Mouse (Mus musculus): ENCODE data around the gene Ppp1r12b.
"Not testable (repeated sequence)": the region's sequence is repeated elsewhere in the genome, so short reads cannot be mapped to it uniquely, and the experiment has no call there.

Ppp1r12b gene

GRCm38 (mm10) chr1:134851211-134851610 is 104.5 kb downstream of the Ppp1r12b start:
- no peak for DNase-seq (ENCODE audit: low read depth, low spot score)

DNA sequence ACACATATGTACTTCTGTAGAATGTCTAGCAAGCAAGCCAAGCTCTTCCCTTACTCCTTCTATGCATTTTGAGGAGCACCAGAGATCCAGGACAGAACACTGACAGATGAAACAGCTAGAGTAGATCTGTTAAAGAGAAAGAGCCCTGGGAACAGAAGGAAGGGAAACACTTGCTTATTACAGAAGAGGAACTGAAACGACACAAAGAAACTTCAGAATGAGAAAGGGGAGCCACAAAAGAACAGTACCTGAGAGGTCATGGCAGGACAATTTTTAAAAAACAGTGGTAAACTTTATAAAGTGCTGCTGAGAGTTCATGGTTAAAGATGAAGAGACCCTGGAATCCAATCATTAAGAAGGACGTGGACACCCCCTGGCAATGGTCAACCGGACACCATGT is 105.4 kb downstream of the Ppp1r12b start:
- no peak for DNase-seq (ENCODE audit: low read depth, low spot score)

- no peak for DNase-seq (ENCODE audit: low read depth, low spot score)
Measured at GRCm38 (mm10) chr1:134847851-134848250, 107.9 kb downstream of the Ppp1r12b start.

DNA sequence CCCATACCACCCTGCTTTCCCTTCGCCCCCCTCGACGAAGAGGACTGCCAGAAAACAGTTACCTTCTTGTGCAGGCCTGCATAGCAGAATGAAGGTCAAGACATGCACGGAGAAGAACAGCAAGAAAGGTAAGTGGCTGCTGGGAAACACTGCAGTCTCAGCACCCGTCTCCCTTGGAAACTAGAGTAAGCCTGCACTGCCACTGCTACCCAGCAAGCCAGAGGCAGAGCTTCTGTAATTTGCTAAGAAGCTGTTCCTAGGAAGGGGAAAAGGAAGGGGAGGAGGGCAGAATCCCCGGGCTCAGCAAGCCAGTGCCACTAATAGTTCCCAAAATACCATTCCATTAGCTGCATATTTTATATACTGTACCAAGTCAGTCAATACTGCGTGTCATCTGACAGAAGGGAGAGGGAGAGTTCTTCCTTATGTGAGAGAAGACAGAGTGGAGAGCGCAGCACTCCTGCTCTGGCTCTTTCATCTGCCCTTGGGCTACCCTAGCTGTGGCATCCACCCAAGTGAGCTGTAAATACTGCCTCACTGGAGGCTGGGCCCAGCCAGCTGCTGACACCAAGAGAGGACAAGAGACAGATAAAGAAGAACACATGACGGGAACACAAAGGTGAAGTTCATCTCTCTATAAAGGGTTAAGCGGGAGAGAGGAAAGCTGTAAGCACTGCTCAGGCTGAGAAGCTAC is 109.3 kb downstream of the Ppp1r12b start:
- no peak for DNase-seq (ENCODE audit: low read depth, low spot score)

DNA sequence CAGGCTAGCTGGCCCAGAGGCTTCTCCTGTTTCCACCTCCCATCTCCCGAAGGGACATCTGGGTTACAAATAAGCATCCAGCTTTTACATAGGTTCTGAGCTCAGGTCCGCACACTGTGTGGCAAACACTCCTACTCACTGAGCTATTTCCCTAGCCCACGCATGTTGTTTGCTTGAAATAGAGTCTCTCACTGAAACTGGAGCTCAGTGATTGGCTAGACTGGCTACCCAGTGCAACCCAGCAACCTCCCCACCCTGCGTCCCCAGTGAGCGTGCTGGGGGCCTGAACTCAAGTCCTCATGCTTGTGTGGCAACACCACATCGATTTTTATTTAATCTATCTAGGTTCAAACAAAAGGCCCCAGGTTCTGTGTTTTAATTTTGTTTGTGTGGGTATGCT is 112.4 kb downstream of the Ppp1r12b start:
- no peak for DNase-seq (ENCODE audit: low read depth, low spot score)

DNA sequence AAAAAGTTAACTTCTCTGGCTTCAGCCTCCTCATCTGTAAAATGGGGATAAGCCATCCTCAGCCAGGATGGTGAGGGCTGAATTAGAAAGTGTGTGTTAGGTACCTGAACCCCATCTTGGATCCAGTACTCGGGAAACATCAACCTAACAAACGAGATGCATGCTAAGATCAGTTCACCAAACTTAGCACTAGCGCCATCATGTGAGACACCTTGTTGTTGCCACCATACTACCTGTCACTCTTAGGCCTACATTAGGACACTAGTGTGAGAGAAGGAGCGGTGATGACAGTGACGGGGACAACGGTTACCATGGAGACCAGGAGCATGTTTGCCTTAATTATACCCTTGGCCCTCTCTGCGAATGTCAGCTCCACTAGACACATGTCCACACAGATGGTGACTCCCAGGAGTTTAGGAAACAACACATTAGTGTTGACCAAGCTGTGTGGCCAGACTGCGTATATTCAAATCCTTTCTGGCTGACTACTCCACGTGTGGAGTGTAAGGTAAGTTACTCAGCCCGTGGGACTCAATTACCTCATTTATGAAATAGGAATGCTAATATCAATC is 118.7 kb downstream of the Ppp1r12b start:
- DNase-seq (ENCODE audit: low read depth, low spot score), result no peak

DNA sequence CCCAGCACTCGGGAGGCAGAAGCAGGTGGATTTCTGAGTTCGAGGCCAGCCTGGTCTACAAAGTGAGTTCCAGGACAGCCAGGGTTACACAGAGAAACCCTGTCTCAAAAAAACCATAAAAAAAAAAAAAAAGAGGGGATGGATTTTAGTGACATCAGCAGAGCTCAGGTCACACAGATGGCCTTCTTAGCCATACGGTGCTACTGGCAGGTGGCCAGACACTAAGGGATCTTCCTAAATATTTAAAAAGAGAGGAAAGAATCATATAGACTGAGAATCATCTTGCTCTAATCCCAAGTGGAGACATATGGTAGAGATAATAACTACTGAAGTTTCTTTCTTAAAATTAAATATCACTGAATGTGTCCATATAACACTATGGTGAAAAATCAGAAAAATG is 124.9 kb downstream of the Ppp1r12b start:
- not testable (repeated sequence) for DNase-seq (ENCODE audit: low read depth, low spot score)

DNA sequence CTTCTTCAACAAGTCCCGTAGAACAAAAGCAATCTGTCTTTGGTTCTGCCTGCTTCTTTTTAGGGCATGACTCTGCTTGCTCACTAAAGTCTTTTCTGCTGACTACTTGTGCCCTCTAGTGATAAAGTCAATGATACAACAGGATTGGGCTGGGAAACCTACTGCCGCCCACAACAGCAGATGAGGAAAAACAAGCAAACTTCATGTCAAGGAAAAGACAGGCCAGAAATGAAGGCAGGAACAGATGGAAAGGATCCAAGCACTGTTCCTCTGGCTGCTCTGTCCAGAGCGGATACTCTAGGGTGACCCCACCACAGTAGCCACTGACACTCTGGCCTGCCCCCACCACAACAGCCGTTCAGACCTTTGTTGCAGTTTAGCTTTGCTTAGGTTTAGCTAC is 126.1 kb downstream of the Ppp1r12b start:
- no peak for DNase-seq (ENCODE audit: low read depth, low spot score)

GRCm38 (mm10) chr1:134824896-134825295 is 130.8 kb downstream of the Ppp1r12b start:
- DNase-seq (ENCODE audit: low read depth, low spot score), result no peak

DNA sequence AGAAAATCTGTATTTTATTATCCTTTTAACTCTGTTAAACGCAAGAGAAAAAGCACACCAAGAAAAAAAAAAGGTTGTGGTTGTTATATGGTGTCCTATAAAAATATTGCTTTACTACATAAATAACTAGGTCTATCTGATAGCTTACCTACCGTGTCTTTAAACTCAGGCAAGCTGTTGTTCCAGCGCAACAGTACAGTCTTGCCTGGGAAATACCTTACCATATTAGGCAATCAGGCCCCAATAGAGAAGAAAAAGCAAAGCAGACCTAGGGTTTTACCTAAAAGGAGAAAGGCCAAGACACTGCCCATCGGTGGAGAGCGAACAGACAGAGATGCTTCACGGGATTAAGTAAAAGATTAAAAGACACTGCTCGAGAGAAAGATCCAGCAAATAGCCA is 131.9 kb downstream of the Ppp1r12b start:
- DNase-seq (ENCODE audit: low read depth, low spot score), result no peak

- DNase-seq (ENCODE audit: low read depth, low spot score), result no peak
Measured at GRCm38 (mm10) chr1:134823323-134823722, 132.4 kb downstream of the Ppp1r12b start.

DNA sequence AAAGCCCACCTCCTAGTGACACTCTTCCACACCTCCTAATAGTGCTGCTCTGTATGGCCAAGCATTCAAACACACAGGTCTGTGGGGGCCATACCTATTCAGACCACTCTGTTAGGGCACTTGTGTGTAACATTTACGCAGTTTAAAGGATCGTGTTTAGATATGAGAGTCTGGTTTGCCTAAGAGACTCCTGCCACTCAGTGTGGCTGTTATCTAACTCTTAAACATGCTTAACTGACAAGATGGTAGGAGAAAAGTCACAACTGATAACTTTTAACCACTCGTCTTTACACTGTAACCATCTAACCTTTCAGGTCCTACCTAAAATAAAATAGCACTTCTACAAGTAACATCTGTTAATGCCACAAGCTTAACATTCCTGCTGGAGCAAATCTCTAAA is 134.9 kb downstream of the Ppp1r12b start:
- DNase-seq (ENCODE audit: low read depth, low spot score), result no peak

DNA sequence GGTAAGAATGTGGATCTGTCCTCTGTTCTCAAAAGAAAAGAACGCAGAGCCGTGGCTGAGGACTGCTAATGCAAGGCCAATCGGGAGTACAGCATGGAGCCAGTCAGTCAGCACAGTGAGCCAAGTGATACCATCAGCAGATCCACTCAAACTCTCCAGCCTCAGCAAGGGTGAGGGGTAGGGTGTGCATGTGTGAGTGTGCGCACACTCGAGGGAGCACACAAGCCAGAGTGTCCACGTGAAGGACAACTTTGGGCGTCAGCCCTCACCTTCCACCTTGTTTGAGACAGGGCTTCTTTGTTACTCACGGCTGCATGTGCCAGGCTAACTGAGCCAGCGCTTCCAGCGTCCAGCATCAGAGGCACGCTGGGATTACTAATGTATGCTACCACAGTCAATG is 136.5 kb downstream of the Ppp1r12b start:
- DNase-seq (ENCODE audit: low read depth, low spot score), result no peak

DNA sequence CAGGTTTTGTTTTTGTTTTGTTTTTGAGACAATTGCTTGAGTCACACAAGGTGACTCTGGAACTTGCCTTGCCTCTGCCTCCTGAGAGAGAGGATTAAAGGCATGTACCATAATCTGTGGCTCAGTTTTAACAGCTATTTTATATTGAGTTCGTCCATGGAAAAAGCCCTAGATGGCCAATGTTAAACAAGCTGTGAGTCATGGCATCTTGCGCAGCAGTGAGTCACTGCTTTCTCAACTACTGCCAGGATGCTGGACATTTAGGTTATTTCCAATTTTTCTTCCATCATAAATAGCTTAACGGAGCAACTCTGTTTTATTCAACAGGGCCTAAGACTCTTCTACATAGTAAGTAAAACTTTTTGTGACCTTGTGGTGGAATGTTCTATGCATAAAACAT is 137.0 kb downstream of the Ppp1r12b start:
- no peak for DNase-seq (ENCODE audit: low read depth, low spot score)

- DNase-seq (ENCODE audit: low read depth, low spot score), result no peak
Measured at GRCm38 (mm10) chr1:134817916-134818595, 137.7 kb downstream of the Ppp1r12b start.

GRCm38 (mm10) chr1:134817120-134817519 is 138.6 kb downstream of the Ppp1r12b start:
- DNase-seq (ENCODE audit: low read depth, low spot score), result no peak

DNA sequence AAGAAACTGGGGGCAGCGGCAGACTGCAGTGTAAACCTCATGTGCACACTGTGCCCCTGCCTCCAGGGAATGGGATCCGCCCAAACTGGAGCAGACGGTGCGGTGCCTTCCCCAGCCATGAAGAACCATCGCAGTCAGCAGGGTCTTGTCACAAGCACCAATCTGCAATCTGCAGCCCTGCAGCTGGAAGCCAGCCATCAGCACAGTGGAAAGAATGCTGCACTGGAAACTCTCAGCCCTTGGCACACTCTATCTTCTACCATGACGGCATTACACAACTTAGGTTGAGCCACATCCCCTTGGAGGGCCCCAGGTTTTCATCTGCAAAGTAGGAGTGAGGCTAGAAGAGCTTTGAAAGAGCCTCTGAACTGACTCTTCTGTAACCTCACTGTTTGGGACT is 139.1 kb downstream of the Ppp1r12b start:
- DNase-seq (ENCODE audit: low read depth, low spot score), result no peak

DNA sequence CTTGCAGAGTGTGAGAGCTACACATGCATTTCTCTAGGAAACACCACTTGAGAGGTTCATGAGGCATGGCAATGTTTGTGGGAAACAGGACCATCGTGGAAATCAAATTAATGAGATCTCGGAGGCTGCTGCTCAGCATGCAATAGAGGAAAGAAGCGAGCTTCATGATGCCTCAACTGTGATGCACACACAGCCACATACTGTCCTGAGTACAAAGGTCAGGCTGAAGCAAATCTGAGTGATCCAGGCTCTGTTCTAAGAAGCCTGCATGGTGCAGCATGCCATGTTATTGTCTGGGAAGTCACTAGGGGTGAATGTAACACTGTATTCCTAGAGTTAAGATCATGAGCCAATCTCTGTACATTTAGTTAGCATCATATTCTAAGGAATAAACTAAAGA is 140.0 kb downstream of the Ppp1r12b start:
- DNase-seq (ENCODE audit: low read depth, low spot score), result no peak

DNA sequence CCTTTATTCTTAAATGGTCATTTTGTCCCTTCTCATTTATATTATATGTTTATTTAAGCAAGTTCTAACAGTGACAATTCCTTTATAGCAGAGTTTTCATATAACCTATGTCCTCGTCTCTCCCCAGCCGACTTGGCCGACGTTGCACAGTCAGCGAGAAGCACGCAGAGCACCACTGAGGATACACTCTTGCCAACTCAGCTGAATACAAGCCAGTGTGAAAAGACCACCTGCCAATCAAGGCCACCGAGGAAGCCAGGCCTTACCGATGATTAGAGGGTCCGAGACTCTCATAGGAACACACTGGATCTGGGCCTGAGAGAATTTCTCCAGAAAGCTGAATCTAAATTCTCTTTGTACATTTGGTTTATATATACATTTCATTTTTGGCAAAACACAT is 150.3 kb downstream of the Ppp1r12b start:
- no peak for DNase-seq (ENCODE audit: low read depth, low spot score)

DNA sequence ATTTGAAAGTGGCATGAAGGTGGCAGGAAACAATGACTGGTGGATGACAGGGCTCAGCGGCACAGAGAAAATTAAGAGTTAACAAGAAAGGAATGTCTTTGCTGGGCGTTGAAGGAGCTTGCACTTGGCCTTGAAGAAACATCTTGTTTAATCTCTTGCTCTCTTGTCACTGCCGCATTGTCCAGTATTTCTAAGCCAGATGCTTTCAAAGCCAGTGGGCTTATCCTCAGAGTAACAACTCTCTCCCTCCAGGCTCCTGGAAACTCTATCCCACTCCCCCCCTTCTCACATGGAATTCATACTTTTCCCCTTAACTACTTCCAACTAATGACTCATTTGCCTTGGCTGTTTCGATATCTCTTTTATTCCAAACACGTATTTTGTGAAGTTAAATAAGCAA is 151.4 kb downstream of the Ppp1r12b start:
- DNase-seq (ENCODE audit: low read depth, low spot score), result no peak

DNA sequence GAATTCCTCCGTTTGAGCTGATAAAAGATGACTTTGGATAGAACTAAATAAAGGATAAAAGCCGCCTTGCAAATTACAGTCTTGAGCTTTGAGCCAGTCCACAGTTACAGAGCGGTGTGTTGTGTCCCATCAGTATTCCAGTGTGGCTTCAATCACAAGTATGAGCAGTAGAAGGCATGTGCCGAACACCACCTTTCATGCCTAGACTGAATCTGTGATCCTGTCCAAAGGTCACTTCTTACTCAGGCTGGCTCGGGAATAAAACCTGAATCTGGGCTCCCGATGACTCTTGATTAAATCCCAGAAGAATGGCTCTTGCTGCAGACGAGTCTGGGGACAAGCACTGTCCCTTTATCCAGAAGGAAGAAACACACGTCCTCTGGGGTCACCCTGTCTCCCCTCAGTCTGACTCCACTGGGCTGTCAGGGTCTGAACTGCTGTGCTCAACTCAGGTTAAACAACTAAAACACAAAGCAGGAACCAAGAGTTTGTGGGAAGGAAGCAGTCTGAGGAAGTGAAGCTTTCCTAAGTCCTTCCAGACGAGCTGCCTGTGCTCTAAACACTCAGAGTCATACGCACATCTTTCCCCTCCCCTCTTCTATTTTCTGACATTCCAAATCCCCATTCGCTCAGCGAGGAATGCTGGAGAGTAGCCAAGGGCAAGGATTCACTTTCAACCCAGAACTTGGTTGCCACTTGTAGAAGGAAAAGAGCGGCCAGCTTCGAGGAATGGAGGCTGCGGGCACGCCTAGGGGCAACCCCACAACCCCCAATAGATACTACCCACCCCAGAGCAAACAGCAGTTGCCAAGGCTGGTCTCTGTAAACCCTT is 152.2 kb downstream of the Ppp1r12b start:
- DNase-seq (ENCODE audit: low read depth, low spot score), result no peak

DNA sequence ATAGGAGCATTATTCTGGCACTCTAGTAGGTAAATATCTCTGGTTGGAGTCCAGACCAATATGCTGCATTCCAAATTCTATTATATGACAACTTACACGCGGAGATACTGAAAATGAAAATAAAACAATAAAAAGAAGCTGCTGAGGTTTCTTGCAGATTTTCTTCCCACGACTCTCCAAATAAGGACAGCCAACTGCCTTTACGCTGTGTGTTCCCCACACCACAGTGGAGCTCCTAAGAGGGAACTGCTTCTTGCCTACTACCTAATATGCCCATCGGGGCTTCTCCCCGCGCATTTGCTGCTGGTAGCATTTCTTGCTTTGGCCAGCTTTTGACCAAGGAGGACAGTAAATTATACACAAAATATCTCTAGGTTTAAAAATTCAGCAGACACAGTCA is 154.0 kb downstream of the Ppp1r12b start:
- DNase-seq (ENCODE audit: low read depth, low spot score), result no peak
